ENCODE assay signal across 29 mouse cellular contexts in genomic region chr1:51367587-51367986, GRCm38 (mm10).
A peak's percentile ranks its signal among the peaks of the same experiment; 100 is the strongest.
DNase-seq lines count a peak whose midpoint lies in the region; ATAC-seq and TF ChIP-seq lines count a peak whose summit lies in the region.
"Had no signal": no experiment of that assay in that cellular context is flagged by ENCODE, and none has a peak within 500 bp of the region (broad histone marks: within the 10 kb centered on the region; RNA-seq: fewer than 3 reads in every experiment).

No protein-coding gene starts in this region.

- H3K9ac ChIP-seq in forebrain, embryonic 13.5 days, result no peak overlapping the region
- H3K9ac ChIP-seq: embryonic facial prominence, embryonic 12.5 days; forebrain, embryonic 15.5 days; heart, embryonic 13.5 days; hindbrain, embryonic 14.5 days; liver, embryonic 14.5 days; neural tube, embryonic 12.5 days had no signal

- H3K4me1 ChIP-seq in cerebellum, adult 2 months (ENCODE audit: control insufficient read depth, insufficient read depth, low read length), result no peaks in the 10 kb centered on the region
- no peaks in the 10 kb centered on the region for H3K4me1 ChIP-seq in forebrain, embryonic 13.5 days
- H3K4me1 ChIP-seq: embryonic facial prominence, embryonic 12.5 days; heart, embryonic 13.5 days; midbrain, embryonic 10.5 days; neural tube, embryonic 12.5 days had no signal

- no peaks in the 10 kb centered on the region for H3K27me3 ChIP-seq in cerebellum, adult 2 months (ENCODE audit: control insufficient read depth, insufficient read depth, low read length)
- H3K27me3 ChIP-seq in forebrain, embryonic 13.5 days, result no peaks in the 10 kb centered on the region
- H3K27me3 ChIP-seq: embryonic facial prominence, embryonic 12.5 days; forebrain, embryonic 15.5 days; heart, embryonic 13.5 days; neural tube, embryonic 12.5 days had no signal

- TF ChIP-seq CTCF in cerebellum, adult 2 months (IDR thresholded peaks at IDR 0.05; ENCODE audit: borderline replicate concordance, insufficient read depth, low read depth, low read length), result peak; percentile 40; the same call in 1 of the 2 replicates

- H3K27ac ChIP-seq in cerebellum, adult 2 months (ENCODE audit: insufficient read depth, low read length), result no peak overlapping the region
- H3K27ac ChIP-seq in forebrain, embryonic 13.5 days, result no peak overlapping the region
- H3K27ac ChIP-seq: embryonic facial prominence, embryonic 12.5 days; forebrain, embryonic 15.5 days; heart, adult 2 months; heart, embryonic 13.5 days; hindbrain, embryonic 14.5 days; liver, embryonic 14.5 days; midbrain, embryonic 10.5 days; neural tube, embryonic 12.5 days had no signal

- no peaks in the 10 kb centered on the region for H3K9me3 ChIP-seq in forebrain, embryonic 13.5 days (replicated peaks)
- H3K9me3 ChIP-seq: embryonic facial prominence, embryonic 12.5 days; forebrain, embryonic 15.5 days; heart, embryonic 13.5 days; midbrain, embryonic 10.5 days; neural tube, embryonic 12.5 days had no signal

- peak; percentile 11 for DNase-seq in heart, adult 11 months
- no peak for DNase-seq in heart, adult 9 months (ENCODE audit: low spot score in 2 of 2)
- DNase-seq in brain, adult 2 months (ENCODE audit: low read depth, low spot score), result peak; percentile 87
- peak; percentile 69 to 85 for DNase-seq in cerebellum, adult 2 months
- peak; percentile 82 to 87 for DNase-seq in cerebellum, postnatal 14 days
- DNase-seq in MN1 (ENCODE audit: low spot score), result no peak
- no peak for DNase-seq in left cerebral cortex, adult 18-20 months (ENCODE audit: low spot score in 2 of 2)
- DNase-seq: adrenal gland, postnatal 25 days; embryo, embryonic 11 days; gastrocnemius, postnatal 36 days; heart, adult 2 months; heart, postnatal 10 days; kidney, adult 18-20 months; kidney, postnatal 4 days; liver; lung, adult 2 months; lung, postnatal 14 days; thymus, adult 2 months; thymus, postnatal 4 days had no signal

- no peak overlapping the region for H3K4me2 ChIP-seq in forebrain, embryonic 13.5 days
- H3K4me2 ChIP-seq: embryonic facial prominence, embryonic 12.5 days; forebrain, embryonic 15.5 days; heart, embryonic 13.5 days; hindbrain, embryonic 14.5 days; neural tube, embryonic 12.5 days had no signal

- 17% methylated on average over 3 of the region's 3 CpGs for WGBS in cerebellum, adult 2 months
- WGBS in forebrain, embryonic 13.5 days, result 80% methylated on average over 3 of the region's 3 CpGs

- no peak overlapping the region for H3K4me3 ChIP-seq in cerebellum, adult 2 months (replicated peaks; ENCODE audit: insufficient read depth, low read depth, low read length)
- H3K4me3 ChIP-seq in forebrain, embryonic 13.5 days, result no peak overlapping the region
- H3K4me3 ChIP-seq: embryonic facial prominence, embryonic 12.5 days; forebrain, embryonic 15.5 days; heart, adult 2 months; heart, embryonic 13.5 days; midbrain, embryonic 10.5 days; myocyte; neural tube, embryonic 12.5 days had no signal

- no peak for TF ChIP-seq POLR2A in cerebellum, adult 2 months (IDR thresholded peaks at IDR 0.05; ENCODE audit: borderline replicate concordance, insufficient read depth, low read length)

- no peak for ATAC-seq in forebrain, embryonic 13.5 days
- ATAC-seq: forebrain, embryonic 15.5 days; midbrain, embryonic 16.5 days had no signal

- no peaks in the 10 kb centered on the region for H3K36me3 ChIP-seq in forebrain, embryonic 13.5 days (ENCODE audit: poor library complexity, severe bottlenecking)
- H3K36me3 ChIP-seq: embryonic facial prominence, embryonic 12.5 days; forebrain, embryonic 15.5 days; heart, embryonic 13.5 days; midbrain, embryonic 10.5 days; neural tube, embryonic 12.5 days had no signal

Comparison
In these comparisons a context has a peak if more than half of its experiments do, and no peak if none do; other contexts are left out.
1. DNase-seq: peak in heart, adult 11 months (single experiment), brain, adult 2 months (single experiment), cerebellum, adult 2 months (2 of 2) and cerebellum, postnatal 14 days (2 of 2); none in heart, adult 9 months (0 of 2), MN1 (single experiment) and left cerebral cortex, adult 18-20 months (0 of 2).